Mouse (Mus musculus): ENCODE data around the gene Rhov.

The Rhov gene

DNA sequence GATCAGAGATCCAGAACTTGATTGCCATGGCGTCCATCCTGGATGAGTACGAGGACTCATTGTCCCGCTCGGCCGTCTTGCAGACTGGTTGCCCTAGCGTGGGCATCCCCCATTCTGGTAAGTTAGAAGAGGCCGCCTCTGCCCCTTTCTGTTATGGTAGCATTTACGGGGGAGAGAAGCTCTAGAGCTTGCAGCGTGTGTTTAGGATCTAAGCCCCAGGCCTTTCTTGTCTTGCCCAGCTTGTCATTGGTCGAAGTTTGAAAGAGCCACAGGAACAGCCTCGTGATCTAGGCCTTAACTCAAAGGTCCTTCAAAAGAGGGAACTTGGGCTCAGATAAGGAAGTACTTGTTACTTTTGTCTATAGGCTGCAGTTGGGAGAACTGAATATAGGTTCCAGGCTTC lies 17.9 kb upstream of the Rhov start:
- DNase-seq (ENCODE audit: low spot score) = no peak

DNA sequence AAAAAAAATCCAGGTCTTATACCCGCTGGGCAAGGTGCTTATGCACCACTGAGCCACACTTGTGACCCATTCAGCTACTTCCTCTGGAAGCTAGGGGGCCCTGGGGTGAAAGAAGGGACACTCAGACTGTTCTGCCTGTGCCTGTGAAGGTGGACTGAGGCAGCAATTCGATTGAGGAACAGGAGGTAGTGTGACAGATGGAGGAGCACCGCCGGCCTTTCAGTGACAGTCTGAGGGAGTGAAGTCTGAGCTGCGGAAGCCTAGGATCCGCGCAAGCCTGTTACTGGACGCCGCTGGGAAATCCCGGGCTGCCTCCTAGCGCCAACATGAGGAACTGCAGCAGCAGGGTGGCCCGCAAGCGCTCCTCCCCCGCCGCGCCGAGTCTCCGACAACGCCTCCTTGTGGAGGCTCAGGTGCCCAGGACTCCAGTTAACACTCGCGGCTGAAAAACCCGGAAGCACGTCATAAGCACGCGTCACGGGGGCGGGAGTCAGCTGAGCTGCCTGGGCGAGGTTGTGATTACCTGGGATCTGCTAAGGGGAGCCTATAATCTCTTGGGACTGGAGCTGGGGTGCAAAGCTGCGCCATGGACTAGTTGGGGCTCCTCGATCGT lies 17.3 kb upstream of the Rhov start, which contains the start of gene Vps18:
Gene Vps18 (plus strand): TSS at position 471 of the 613 bp plus-strand sequence.
- DNase-seq (ENCODE audit: low spot score) = peak; percentile 98

DNA sequence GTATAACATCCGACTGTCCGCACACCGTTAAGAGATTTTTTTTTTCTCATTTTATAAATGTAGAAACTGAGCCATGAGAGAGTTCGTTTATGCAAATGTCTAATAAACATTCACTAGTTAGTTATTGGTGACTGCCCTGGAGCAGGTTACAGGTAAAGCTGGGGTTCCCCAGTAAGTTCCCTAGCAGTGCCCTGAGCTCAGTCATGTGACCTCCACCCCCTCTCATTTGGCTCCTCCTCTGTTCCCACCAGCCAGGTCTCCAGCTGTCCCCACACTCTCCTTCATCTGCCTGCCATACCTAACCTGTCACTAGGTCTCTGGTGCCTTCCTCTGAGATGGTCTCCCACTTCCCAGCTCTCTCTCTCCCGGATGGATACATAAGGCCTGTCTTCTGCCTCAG lies 16.3 kb upstream of the Rhov start:
- no peak for DNase-seq (ENCODE audit: low spot score)

DNA sequence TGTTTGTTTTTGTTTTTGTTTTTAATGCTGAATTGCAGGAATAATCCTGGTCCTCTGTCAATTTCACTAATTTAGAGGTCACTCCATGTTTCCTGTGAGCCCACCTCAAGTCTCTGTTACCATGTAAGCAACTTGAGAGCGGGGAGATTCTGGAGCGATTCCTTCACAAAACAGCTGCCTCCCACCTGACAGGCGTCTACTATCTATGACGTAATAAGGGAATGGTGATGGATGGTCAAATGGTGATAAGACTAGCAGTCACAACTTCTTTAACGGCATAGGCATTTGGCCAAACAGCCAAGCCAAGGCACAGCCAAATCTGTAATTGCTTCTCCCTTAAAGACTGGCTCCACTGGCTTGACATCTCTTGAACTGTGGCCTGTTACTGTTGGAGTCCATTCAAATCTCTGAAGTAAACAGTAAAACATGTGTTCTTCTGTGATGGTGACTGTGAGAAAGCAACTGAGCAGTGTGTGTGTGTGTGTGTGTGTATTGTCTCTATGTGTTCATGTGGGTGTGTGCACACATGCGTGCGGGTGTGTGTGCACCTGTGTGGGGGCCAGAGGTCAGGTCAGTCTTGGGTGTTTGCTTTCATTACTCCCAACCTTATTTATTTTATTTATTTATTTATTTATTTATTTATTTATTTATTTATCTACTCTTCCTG lies 11.0 kb upstream of the Rhov start:
- no peak for DNase-seq (ENCODE audit: low spot score)

DNA sequence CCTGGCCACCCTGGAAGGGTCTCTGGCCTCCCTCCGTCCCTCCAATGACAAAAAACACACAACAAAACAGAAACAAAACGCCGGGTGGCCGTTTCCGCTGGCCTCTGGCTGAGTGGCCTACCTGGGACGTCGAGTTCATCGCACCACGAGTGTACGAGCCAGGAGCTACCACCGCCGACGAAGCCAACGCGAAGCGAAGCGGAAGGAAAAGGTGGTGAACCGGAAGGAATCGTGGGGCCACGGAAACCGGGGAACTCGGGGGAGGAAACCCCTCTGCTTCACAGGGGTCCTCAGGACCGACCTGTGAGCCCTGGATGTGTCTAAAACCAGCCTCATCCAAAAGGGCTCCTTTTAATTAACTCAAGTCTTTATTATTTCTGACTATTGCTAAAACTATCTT lies 6.7 kb upstream of the Rhov start:
- no peak for DNase-seq (ENCODE audit: low spot score)

DNA sequence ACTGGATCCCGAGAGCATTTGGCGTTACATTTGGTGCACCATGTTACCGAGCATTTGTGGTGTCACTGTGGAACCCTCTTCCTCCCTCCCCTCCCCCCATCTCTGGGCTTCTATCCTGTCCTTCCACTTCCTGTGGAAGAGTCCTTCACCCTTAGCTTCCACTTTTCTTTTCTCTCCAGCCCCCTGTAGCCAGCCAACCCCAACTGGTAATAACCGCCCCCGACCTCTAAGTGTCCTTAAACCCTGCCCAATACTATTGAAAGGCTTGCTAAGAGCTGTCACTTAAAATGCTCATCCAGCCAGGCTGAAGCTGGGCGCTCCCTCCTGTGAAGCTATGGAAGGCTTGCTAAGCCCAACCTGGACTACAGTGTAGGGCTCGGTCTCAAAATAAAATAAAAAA lies 5.9 kb upstream of the Rhov start:
- DNase-seq (ENCODE audit: low spot score) = no peak

DNA sequence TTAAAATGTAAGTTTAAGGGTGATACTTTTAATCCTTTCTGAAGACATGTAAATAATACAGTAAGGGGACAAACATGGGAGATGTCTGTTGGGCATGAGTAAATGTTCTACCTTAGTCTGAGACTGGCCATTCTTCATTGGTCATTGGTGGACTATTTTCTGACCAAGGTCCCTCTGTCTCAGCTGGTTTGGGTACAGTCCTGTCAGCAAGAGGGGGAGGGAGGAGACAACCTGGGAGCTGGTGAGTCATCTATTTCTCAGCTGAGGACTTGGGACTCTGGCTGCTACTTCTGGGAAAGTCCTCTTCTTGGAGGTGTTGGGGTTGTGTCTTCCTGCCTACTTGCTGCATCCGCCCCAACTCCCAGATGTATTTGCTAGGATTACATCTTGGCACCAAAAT lies 3.1 kb upstream of the Rhov start:
- DNase-seq (ENCODE audit: low spot score) = no peak

DNA sequence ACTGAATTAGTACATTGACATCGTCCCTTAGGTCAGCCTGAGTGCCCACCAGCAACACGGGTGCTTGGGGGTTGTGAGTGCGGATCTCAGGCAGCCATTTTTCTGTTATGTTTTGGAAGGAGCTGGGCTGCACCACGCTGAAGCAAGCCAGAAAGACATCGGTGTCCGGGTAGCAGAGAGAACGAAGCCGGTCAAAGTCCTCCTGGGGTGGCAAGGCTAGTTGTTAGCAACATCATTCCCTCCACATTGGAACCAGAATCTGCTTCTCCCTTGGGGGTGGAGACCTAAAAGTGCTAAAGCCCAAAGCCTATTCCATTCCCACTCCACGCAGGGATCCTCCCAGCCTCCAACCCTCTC lies 808 bp downstream of the Rhov start:
- no peak for DNase-seq (ENCODE audit: low spot score)

DNA sequence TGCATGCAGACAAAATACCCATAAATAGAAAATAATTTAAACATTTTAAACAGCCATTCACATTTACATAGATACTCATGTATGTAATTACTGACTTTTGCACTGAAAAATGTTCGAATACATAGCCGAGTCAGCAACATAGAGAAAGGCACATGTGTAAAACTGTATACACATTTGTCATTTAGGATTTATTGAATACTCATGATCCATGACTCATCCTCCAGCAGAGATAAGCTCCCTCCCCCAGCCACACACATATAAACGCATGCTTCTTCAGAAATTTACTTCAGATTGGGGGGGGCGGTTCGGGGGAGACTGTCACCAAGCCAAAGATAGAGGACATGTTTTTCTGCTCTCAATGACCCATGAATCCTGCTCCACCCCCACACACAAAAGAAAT lies 7.3 kb downstream of the Rhov start:
- DNase-seq (ENCODE audit: low spot score) = no peak

DNA sequence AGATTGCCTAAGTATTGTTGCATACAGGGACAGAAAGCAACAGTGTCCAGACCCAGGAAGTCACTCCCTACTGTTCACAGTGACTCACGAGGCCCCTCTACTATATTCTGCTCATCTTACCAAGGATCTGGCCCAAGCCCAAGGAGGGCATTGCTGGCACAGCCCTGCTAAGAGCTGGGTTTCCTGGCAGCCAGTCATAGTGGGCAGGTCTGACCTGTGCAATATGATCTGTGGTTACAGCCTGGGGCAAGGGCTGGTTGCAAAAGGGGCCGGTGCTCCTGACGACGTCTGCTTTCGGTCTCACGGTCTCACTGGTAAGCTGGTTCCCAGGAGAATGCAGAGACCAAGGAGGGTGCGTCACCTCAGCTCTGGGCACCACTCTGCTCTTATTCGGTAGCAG lies 8.1 kb downstream of the Rhov start:
- DNase-seq (ENCODE audit: low spot score) = no peak

DNA sequence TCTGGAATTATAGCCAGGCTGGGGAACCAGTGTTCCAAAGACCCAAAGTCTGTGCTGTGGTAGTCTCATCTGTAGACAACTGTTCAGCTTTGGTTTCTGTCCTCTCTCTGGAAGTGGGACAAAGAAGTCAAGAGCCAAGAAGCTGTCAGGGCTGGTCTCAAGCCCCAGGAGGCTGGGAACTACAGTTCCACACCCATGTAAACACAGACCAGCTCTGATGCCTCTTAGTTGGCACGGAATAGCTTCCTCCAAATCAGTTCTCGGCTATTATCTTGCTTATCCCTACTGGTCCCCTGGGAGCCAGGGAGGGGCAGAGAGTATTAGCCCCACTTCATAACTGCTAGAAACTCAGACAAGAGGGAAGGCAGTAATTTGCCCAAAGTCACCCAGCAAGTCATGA lies 9.7 kb downstream of the Rhov start:
- no peak for DNase-seq (ENCODE audit: low spot score)

DNA sequence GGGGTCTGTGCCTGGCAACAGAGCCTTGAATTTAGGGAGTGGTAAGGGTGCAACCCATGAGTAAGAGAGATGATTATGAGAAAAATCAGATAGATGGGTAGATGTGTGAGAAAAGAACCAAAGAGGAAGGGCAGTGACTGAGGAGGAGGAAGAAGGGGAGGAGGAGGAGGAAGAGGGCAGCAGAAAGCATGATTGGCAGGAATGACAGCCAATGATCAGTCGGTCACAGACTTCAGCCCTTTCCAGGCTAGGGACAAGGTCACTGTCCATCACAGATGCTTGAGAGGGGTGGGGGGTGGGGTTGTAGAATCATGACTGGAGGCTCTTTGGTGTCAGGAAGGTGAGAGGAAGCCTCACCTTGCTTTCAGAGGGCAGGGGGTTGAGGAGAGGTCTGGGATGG lies 10.6 kb downstream of the Rhov start:
- DNase-seq (ENCODE audit: low spot score) = no peak

DNA sequence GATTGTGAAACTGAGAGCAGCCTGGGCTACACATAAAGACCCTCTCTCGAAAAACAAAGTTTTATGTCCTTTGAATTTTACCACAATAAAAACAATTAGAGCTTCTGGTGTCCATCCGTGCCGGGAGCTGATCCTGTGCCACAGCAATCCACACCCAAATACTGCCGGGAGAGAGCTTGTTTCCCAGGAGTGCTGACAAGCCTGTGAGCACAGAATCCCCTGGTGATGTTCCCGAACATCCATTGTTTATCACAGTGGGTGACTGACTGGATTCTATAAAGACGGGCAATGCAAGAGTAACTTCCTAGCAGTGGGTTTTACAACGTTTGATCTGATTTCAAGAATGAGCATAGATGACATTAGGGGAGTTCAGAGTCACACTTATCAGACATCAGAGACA lies 16.1 kb downstream of the Rhov start:
- DNase-seq (ENCODE audit: low spot score) = no peak

DNA sequence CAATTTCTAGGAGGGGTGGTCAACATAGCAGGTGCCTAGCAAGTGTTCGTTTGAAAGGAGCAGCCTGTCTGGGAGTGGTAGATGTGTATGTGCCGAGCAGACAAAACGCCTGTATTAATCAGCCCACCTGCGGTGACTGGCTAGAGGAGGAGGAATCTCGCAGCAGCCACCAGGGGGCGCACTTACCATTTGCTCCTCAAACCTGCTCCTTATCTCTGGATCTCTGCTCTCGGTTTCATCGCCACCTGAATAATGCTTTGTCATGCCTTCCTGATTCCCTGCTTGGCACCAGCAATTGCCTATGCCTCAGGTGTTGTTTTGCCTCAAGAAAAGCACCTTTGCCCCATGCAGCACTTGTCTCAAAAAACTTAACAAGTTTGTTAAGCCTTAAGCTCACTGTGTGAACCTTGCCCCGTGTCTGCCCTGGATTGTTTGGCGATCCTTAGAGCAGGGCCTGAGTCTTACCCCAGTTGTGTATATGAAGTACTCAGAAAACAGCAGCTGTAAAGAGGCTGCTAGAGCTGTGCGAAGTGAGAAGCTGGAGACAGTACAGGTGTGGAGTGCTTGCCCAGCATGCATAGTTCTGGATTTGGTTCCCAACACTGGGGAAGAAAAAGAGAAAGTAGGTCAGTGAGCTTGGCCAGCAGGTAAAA lies 20.1 kb downstream of the Rhov start:
- peak; percentile 81 for DNase-seq (ENCODE audit: low spot score)

DNA sequence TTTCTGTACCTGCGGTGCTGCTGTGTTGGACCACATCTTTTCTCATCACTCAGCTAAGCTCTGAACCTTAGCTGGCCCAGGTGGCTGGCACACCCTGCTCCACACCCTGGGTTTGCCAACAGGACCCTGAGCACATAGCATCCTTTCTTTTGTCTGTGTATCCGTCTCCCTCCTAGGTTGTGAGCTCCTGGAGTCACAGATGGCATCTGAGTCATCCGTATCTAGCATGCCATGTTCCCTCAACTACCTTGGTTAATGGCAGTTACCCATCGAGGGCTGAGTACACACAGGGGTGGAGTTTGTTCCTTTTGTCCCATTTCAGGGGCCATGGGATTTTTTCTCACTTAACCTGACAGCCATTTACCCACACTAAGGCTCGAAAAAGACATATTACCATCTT lies 20.7 kb downstream of the Rhov start:
- no peak for DNase-seq (ENCODE audit: low spot score)

DNA sequence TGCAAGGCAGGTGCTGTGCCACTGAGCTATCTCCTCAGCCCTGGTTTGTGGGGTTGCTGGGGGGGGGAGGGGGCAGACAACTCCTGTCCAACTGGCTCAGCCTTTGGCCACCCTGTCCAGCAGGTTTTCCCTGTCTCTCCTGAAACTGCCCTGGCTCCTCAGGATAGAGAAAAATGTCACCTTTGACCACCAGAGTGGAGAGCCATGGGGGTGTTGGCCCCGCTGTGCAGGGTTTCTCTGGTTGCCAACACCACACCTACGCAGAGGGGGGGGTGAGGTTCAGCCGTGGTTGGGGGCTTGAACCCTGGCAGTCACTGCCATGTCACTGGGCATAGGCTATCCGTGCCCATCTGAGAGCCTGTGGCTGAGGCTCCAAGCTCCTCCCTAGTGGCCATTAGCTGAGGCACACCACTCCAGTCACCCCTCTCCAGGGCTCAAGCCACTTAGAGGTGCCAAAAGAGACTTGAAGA lies 21.4 kb downstream of the Rhov start:
- DNase-seq (ENCODE audit: low spot score) = no peak

DNA sequence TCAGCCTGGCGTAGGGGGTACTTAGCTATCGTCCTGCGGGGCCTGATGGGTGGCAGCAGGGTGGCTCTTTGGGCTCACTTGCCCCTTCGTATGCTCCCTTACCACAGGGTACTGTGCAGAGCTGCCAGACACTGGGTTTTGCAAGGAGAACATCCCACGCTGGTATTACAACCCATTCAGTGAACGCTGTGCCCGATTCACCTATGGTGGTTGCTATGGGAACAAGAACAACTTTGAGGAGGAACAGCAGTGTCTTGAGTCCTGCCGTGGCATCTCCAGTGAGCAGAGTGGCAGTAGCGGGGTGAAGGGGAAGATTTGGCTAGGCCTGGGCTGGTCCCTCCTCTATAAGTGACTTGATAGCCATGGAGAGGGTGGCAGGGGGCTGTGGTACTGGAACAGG lies 23.2 kb downstream of the Rhov start:
- DNase-seq (ENCODE audit: low spot score) = no peak

DNA sequence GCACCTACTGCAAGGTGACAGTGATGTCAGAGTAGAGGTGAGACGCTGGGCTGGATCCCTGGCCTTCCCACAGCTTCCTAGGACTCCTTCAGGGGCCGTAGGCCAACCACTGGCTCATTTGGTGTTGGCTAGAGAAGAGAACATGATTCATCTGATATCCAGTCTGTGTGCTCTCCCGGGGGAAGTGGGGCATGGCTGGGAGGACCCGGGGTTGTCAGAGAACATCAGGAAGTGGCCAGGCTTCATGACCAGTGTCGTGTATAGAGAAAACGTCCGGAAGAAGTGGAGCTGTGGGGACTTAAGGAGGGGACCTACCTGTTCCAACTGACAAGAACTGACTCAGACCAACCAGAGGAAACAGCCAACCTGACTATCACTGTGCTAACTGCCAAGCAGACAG lies 25.8 kb downstream of the Rhov start:
- no peak for DNase-seq (ENCODE audit: low spot score)

DNA sequence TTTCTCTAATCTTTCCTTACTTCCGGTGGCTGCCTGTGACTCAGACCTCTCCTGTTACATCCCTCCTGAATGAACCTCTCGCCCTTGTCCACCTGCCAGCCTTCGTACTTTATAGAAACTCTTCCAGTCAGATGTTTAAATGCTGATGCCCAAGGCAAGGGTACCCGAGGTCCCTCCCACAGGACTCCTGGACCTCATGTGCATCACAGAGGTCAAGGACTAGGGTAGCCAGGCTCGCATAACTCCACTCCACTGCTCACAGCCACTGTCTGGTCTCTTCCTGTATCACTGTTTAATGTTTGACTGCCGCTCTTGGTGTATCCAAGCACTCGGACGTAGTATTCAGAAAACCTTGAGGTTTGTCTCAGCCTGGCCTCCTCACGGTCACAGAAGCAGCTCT lies 28.5 kb downstream of the Rhov start:
- DNase-seq (ENCODE audit: low spot score) = no peak

DNA sequence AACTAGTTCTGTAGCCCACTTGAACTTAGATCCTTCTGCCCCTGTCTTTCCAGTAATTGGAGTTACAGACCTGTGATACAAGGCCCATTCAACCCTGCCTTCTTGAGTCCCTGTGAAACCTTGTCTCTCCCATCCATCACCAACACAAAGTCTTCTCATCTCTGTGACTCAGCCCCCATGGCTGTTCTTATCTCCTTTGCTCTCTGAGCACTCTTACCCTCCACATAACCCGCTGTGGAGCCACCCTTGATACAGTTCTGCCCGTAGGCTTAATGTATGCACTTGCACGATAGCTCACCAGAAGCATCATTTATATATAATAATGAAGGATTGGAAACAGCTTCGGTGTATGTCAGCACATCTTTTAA lies 30.3 kb downstream of the Rhov start:
- no peak for DNase-seq (ENCODE audit: low spot score)

DNA sequence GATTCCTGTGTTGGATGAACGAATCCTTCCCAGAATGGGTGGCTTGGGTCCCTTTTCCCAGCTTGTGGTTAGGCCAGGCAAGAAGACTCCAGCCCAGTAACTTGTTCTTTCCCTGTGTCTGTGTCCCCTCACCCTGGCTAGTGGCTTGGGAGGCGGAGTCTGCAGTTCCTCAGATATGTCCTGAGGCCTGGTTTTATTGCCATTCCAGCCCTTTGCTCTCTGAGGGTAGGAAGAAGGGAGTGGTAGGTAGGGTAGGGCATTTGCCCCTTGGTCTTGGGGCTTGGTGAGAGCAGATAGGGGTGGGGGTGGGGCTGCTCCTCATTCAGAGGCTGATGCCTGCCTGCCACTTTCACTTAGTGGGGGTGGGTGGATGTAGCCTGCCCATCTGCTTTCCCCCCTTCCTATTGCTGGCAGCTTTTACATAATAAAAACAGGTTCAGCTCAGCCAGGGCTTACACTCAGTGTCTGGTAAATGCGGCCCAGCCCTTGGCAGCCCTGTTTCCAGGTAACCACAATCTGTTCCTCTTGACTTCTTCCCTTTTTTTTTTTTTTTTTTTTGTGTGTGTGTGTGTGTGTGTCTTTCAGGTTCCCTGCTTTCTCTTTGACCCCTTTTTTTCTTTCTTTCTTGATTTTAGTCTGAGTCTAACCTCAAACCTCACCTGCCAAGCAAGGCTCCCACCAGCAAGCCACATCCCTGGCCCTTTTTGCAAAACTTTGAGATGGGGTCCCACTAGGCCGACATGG lies 30.8 kb downstream of the Rhov start:
- DNase-seq (ENCODE audit: low spot score) = no peak

DNA sequence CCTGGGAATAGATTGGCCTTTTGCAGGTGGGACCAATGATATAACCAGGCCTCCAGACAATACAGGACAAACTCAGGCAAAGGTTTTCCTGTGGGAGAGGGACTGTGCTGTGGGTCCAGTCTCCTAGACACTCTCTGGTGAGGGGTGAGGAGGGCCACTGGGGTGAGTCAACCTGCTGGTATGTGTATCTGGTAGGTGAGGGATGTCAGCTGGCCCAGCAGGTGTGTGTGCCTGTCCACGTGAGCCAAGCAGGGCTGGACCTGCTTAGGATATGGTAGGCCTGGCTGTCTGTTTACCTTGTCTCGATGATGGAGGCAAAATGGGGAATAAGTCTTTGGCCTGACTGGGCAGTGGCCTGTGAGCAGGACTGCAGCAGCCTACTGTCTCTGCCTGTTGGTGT lies 32.4 kb downstream of the Rhov start:
- no peak for DNase-seq (ENCODE audit: low spot score)

DNA sequence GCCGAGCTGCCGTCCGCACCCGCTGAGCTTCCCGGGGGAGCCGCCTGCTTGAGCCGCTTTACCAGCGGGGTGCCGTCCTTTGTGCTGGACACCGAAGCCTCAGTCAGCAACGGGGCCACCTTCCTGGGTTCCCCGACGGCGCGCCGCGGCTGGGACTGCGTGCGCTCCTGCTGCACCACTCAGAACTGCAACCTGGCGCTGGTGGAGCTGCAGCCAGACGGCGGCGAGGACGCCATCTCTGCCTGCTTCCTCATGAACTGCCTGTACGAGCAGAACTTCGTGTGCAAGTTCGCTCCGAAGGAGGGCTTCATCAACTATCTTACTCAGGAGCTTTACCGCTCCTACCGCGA lies 33.2 kb downstream of the Rhov start:
- no peak for DNase-seq (ENCODE audit: low spot score)
